Mouse (Mus musculus): Measurements from ENCODE around the gene Alg1.
"Not testable (repeated sequence)": the region's sequence is repeated elsewhere in the genome, so short reads cannot be mapped to it uniquely, and the experiment has no call there.

DNA sequence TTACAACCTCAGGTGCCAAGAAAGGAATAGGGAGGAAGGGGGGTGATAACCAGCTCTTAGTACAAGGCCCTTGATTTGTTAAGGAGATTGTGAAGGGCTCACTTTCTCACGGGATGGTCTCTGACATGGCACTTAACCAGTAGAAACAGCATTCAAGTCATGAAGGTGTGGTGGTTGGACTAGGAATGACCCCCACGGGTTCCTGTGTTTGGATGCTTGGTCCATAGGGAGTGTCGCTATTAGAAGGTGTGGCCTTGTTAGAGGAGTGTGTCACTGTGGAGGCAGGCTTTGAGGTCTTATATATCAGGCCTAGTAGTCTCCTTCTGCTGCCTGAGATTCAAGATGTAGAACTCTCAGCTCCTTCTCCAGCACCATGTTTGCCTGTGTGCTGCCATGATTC is 5.3 kb upstream of the Alg1 start:
- TF ChIP-seq CTCF, EP300 (IDR thresholded peaks at IDR 0.05; ENCODE audit: low read depth): not testable (repeated sequence)

All from liver, postnatal 0 days (tissue).